Mouse (Mus musculus) limb, embryonic 11.5 days (tissue): ENCODE measurements around the gene Gm10271. TPM values are rescaled to one million over a fixed set of nuclear protein-coding genes. Genes with fewer than 3 reads are reported as not detected.

ENCODE experiments used
- ATAC-seq: fragments of 200-750 bp; cut with Nextera tagmentation; 2 replicates; pipeline ENCODE4 v1.8.0; 2017; ENCODE audit warnings: low read depth; ENCODE audit not compliant: insufficient number of reproducible peaks, low FRiP score, low TSS enrichment
- DNase-seq: peaks from one replicate; pipeline ENCODE4 v3.0.0-alpha.2; 2015; ENCODE audit warnings: low spot score
- H3K27ac ChIP-seq: fragments of 300-500 bp; sonication (generic); replicated peaks from 2 replicates; pipeline ENCODE4 v1.5.1; 2014; ENCODE audit warnings: low read depth, mild to moderate bottlenecking, low read length
- H3K27me3 ChIP-seq: fragments of 300-500 bp; sonication (generic); 2 replicates; pipeline ENCODE4 v1.6.1; 2014; ENCODE audit warnings: mild to moderate bottlenecking, low read length, mixed read lengths; ENCODE audit not compliant: control insufficient read depth, insufficient read depth
- H3K36me3 ChIP-seq: fragments of 300-500 bp; sonication (generic); 2 replicates; pipeline ENCODE4 v1.6.1; 2014; ENCODE audit warnings: mild to moderate bottlenecking, low read length, moderate library complexity, mixed read lengths; ENCODE audit not compliant: control insufficient read depth, insufficient read depth
- H3K4me1 ChIP-seq: fragments of 300-500 bp; sonication (generic); 2 replicates; pipeline ENCODE4 v1.6.1; 2014; ENCODE audit warnings: low read length, mixed read lengths; ENCODE audit not compliant: control insufficient read depth, insufficient read depth
- H3K4me2 ChIP-seq: fragments of 300-500 bp; sonication (generic); 2 replicates; pipeline ENCODE4 v1.6.1; 2014; ENCODE audit warnings: low read depth, mild to moderate bottlenecking, moderate library complexity; ENCODE audit not compliant: severe bottlenecking
- H3K4me3 ChIP-seq: fragments of 300-500 bp; sonication (generic); 2 replicates; pipeline ENCODE4 v1.5.1; 2014; ENCODE audit warnings: low read depth, low read length
- H3K9ac ChIP-seq: fragments of 300-500 bp; sonication (generic); 2 replicates; pipeline ENCODE4 v1.6.1; 2014; ENCODE audit warnings: mild to moderate bottlenecking, low read length
- H3K9me3 ChIP-seq: fragments of 300-500 bp; sonication (generic); 2 replicates; pipeline ENCODE4 v1.6.1; 2016; ENCODE audit warnings: low read length; ENCODE audit not compliant: control insufficient read depth
- WGBS: fragments of 180-500 bp; shearing (Covaris S2); extraction: QIAGEN DNeasy Blood & Tissue Kit; methylation state at CpG from one replicate; pipeline ENCODE4 v1.1.7; 2014; 5-methylcytosine and 5-hydroxymethylcytosine counted together
- polyA plus RNA-seq: library from polyadenylated mRNA; unstranded; fragments of >200 nt; fragmentation: Nextera tagmentation; extraction: Ambion mirVana; gene quantifications from 2 replicates; pipeline ENCODE4 v1.2.1, GENCODE M21; 2014

Gene Gm10271
- polyA plus RNA-seq, 1 experiment from 2014 or later = not detected

DNA sequence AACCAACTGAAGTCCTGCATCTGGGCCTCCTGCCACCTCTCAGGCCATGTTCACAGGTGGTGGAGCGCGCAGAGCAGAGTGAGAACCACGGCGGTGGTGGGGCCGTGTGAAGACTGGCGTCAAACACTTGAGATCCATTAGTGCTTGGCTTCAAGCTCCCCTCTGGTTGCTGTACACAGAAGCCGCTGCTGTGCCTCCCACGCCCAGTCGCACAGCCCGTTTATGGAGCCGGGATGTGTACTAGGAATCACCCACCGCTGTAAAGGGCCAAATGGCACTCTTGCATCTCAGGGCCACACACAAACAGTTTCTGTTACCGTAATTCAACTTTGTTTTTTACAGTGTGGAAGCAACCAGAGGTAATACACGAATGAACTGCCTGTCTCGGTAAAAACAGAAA lies 50.2 kb downstream of the Gm10271 start:
- H3K4me3 ChIP-seq = no peak overlapping the region

GRCm38 (mm10) chr10:116921416-116921815 lies 51.0 kb downstream of the Gm10271 start:
- H3K9ac ChIP-seq = no peak overlapping the region
- no peak overlapping the region for H3K27ac ChIP-seq
- no peaks in the 10 kb centered on the region for H3K27me3 ChIP-seq
- H3K9me3 ChIP-seq = no peaks in the 10 kb centered on the region
- no peak for DNase-seq
- H3K4me3 ChIP-seq = no peak overlapping the region
- H3K36me3 ChIP-seq = peaks cover 2% of the 10 kb centered on the region; the same call in 1 of the 2 replicates
- ATAC-seq = 0 out of 2 replicates have a peak, but pooled peaks have one; percentile 21
- H3K4me1 ChIP-seq = no peaks in the 10 kb centered on the region
- no peak overlapping the region for H3K4me2 ChIP-seq
- WGBS = 91% methylated on average over 15 of the region's 15 CpGs

More for the DNA sequence above, 50.2 kb downstream of the Gm10271 start:
- Histone ChIP-seq H3K27me3 (no peaks in the 10 kb centered on the region), H3K27ac (no peak overlapping the region), H3K9ac (no peak overlapping the region), H3K9me3 (no peaks in the 10 kb centered on the region), H3K4me2 (no peak overlapping the region), H3K36me3 (peaks cover 2% of the 10 kb centered on the region; the same call in 1 of the 2 replicates), H3K4me1 (no peaks in the 10 kb centered on the region)
- DNase-seq = no peak
- ATAC-seq = no peak
- WGBS = 88% methylated on average over 15 of the region's 15 CpGs

DNA sequence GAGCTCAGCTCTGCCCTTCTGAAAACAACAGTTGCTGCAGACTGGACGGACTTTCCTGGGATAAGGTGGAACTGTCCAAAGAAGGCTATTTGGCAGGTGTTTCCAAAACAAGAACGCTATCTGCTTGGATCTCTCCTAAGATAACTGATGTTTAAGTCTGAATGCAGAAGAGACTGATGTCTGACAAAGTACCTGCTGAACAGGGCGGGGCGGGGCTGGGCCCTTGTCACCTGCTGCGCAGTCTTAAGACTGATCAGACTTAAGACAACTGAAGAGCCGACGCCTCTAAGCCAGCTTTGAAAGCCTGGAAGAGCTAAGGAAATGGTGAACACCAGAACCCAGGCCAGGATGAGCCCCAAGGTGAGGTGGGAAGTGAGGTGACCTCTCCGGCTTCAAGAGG lies 51.8 kb downstream of the Gm10271 start:
- Histone ChIP-seq H3K27me3 (no peaks in the 10 kb centered on the region), H3K4me3 (no peak overlapping the region), H3K9ac (no peak overlapping the region), H3K36me3 (peaks cover 2% of the 10 kb centered on the region; the same call in 1 of the 2 replicates), H3K9me3 (no peaks in the 10 kb centered on the region), H3K4me1 (no peaks in the 10 kb centered on the region), H3K27ac (no peak overlapping the region), H3K4me2 (no peak overlapping the region)
- DNase-seq (no peak), ATAC-seq (no peak)
- WGBS = 94% methylated on average over 8 of the region's 8 CpGs

- H3K4me2 ChIP-seq = no peak overlapping the region
- H3K27ac ChIP-seq = no peak overlapping the region
- 87% methylated on average over 25 of the region's 25 CpGs for WGBS
- DNase-seq (no peak), ATAC-seq (no peak)
- H3K9me3 ChIP-seq = no peaks in the 10 kb centered on the region
- H3K36me3 ChIP-seq = peaks cover 2% of the 10 kb centered on the region; the same call in 1 of the 2 replicates
- H3K4me1 ChIP-seq = no peaks in the 10 kb centered on the region
- H3K27me3 ChIP-seq = no peaks in the 10 kb centered on the region
- no peak overlapping the region for H3K4me3 ChIP-seq
- no peak overlapping the region for H3K9ac ChIP-seq
Observed at GRCm38 (mm10) chr10:116919368-116920317, 52.8 kb downstream of the Gm10271 start.

DNA sequence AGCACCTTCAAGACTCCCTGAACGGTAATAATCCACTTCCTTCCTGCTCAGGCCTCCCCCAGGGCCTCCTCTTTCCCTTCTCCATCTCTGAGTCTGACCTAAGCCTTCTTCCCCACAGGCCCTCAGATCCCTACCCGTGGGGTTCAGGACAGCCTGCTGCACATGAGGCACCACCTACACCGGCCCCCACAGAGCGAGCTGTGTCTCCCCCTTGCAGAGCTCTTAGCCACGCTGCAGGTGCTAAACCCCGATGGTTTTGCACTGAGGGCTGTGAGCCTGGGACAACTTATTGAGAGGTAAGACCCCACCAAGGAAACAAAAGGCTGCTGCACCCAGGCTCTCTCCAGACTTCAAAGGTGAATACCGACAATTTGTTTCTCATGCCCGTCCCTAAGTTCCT lies 55.8 kb downstream of the Gm10271 start:
- no peaks in the 10 kb centered on the region for H3K4me1 ChIP-seq
- no peak overlapping the region for H3K4me3 ChIP-seq
- H3K27ac ChIP-seq = no peak overlapping the region
- 74% methylated on average over 8 of the region's 8 CpGs for WGBS
- ATAC-seq = no peak
- H3K27me3 ChIP-seq = no peaks in the 10 kb centered on the region
- H3K9me3 ChIP-seq = no peaks in the 10 kb centered on the region
- DNase-seq = no peak
- H3K36me3 ChIP-seq = peaks cover 2% of the 10 kb centered on the region; the same call in 1 of the 2 replicates
- no peak overlapping the region for H3K4me2 ChIP-seq
- no peak overlapping the region for H3K9ac ChIP-seq

- Histone ChIP-seq H3K36me3 (peaks cover 2% of the 10 kb centered on the region; the same call in 1 of the 2 replicates), H3K4me2 (no peak overlapping the region), H3K4me3 (no peak overlapping the region), H3K9ac (no peak overlapping the region), H3K27ac (no peak overlapping the region), H3K27me3 (no peaks in the 10 kb centered on the region), H3K9me3 (no peaks in the 10 kb centered on the region), H3K4me1 (no peaks in the 10 kb centered on the region)
- WGBS = 95% methylated on average over 8 of the region's 8 CpGs
- ATAC-seq = no peak
- no peak for DNase-seq
Observed at GRCm38 (mm10) chr10:116915286-116915685, 57.1 kb downstream of the Gm10271 start.

DNA sequence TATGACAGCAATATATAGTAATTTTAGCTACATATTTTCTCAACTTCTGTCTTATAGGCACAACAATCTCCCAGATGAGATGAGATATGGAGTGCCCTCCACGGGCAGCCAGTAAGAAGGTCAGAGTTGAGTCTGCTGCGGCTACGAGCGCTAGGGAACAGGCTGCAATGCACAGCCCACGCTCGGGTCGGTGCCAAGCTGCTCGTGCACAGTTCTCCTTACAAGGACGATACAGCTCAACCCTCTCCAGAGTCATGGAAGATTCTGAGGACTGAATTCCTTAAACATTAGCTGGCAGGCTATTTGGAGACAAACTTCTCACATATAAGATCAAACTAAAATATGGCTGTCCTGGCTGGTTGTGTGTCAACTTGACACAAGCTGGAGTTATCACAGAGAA lies 57.8 kb downstream of the Gm10271 start:
- H3K36me3 ChIP-seq = peaks cover 8% of the 10 kb centered on the region; the same call in 1 of the 2 replicates
- DNase-seq = no peak

DNA sequence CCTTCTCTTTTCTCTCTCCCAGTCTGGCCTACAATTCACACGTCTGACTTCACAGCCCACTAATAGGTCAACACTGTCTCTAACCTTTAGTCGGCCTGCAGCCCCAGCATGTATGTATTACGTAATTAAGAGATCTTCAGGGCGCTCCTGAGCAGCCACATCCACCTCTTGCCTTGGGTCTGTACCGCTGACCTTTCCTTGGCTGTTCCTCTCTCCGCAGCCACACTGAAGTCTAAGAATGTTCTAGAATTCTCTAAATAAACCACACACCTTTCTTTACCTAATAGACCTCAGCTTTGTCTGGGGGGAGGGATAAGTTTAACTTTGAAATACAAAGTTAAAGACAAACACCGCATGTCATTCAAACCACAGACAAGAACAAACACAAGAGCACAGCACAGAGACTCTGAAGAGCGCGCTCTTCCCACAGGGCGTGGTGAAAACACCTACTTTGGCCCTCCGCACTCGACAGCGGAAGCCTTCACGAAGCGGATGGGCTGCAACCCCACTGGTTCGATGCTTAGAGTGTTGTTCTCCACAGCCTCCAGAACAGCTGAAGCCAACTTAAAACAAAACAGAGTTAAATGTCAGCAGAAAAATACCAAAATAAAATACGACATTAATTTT lies 58.6 kb downstream of the Gm10271 start:
- no peak overlapping the region for H3K9ac ChIP-seq
- H3K4me3 ChIP-seq = no peak overlapping the region
- peaks cover 7% of the 10 kb centered on the region; the same call in 1 of the 2 replicates for H3K36me3 ChIP-seq
- H3K27ac ChIP-seq = no peak overlapping the region
- DNase-seq = no peak
- H3K4me2 ChIP-seq = no peak overlapping the region
- WGBS = 92% methylated on average over 17 of the region's 17 CpGs
- no peaks in the 10 kb centered on the region for H3K4me1 ChIP-seq
- no peaks in the 10 kb centered on the region for H3K27me3 ChIP-seq
- no peaks in the 10 kb centered on the region for H3K9me3 ChIP-seq
- ATAC-seq = no peak

More for the DNA sequence above, 57.8 kb downstream of the Gm10271 start:
- Histone ChIP-seq H3K4me1 (no peaks in the 10 kb centered on the region), H3K4me2 (no peak overlapping the region), H3K4me3 (no peak overlapping the region), H3K27me3 (no peaks in the 10 kb centered on the region), H3K9me3 (no peaks in the 10 kb centered on the region), H3K27ac (no peak overlapping the region), H3K9ac (no peak overlapping the region)
- no peak for ATAC-seq
- 93% methylated on average over 9 of the region's 9 CpGs for WGBS
